Mouse (Mus musculus): ENCODE data around the gene Htr3a. TPM values are rescaled to one million over a fixed set of nuclear protein-coding genes. Genes with fewer than 3 reads are reported as not detected.

Htr3a gene
- polyA plus RNA-seq, 1 experiment from 2014 or later: 1.0 TPM

DNA sequence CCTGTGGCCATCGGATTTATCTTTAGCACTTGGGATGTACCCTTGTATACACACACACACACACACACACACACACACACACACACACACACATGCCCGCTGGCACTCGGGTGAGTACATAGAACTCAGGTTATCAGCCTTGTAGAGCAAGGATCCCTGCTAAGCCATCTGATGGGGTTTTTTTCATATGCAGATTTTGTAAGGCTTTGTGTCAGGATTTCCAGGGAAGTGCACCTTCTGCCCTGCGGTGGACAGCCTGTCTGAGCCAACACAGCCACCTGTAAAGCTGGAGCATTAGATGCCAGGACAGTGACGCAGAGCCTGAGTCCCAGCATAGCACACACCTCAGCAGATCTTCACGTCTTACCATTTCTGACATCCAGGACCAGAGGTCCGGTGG, 21.8 kb downstream of the Htr3a start:
- 75% methylated on average over 7 of the region's 7 CpGs for WGBS
- 0 out of 2 replicates have a peak, but pooled peaks cover 8% of the 10 kb centered on the region for H3K4me1 ChIP-seq

GRCm38 (mm10) chr9:48872896-48873295, 38.0 kb downstream of the Htr3a start:
- Histone ChIP-seq H3K9me3 (no peaks in the 10 kb centered on the region), H3K27me3 (replicated peaks; ENCODE audit: low read depth, poor library complexity, severe bottlenecking) (peaks cover 9% of the 10 kb centered on the region; the same call in 1 of the 2 replicates), H3K36me3 (replicated peaks) (no peaks in the 10 kb centered on the region), H3K4me3 (no peak overlapping the region), H3K27ac (replicated peaks) (no peak overlapping the region), H3K4me1 (no peaks in the 10 kb centered on the region)
- WGBS: 90% methylated on average over 8 of the region's 8 CpGs
- DNase-seq (ENCODE audit: low spot score): no peak

More for the DNA sequence above, 21.8 kb downstream of the Htr3a start:
- H3K27ac ChIP-seq (replicated peaks): no peak overlapping the region
- no peaks in the 10 kb centered on the region for H3K27me3 ChIP-seq (replicated peaks; ENCODE audit: low read depth, poor library complexity, severe bottlenecking)
- no peaks in the 10 kb centered on the region for H3K36me3 ChIP-seq (replicated peaks)
- no peaks in the 10 kb centered on the region for H3K9me3 ChIP-seq
- no peak for DNase-seq (ENCODE audit: low spot score)
- H3K4me3 ChIP-seq: no peak overlapping the region

DNA sequence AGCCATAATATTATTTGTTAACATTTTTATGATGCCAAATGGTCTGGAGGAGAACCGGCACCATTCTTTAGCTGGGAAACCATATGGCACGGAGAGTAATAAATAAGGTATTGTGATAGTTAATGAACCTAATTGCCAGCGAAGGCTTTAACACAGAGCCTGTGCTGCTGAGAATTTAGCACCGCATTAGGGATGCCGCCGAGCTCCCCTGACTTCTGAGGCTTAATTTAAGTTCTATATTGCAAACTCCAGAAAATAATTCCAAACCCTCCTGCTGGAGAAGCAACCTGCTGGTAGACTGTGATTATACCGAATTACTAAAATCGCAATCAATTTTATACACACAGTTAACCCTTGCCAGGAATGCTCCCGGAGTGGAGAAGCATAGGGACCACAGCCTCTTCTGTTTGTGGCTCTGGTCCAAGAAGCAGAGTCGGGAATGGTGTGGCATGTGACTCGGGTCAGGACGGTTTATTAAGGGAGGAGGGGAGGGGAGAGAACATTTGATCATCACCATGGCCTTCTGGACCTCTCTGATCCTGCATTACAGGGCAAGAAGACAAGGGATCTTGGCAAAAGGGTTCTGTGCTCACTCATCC, 44.3 kb downstream of the Htr3a start:
- Histone ChIP-seq H3K36me3 (replicated peaks) (no peaks in the 10 kb centered on the region), H3K4me3 (no peak overlapping the region), H3K27me3 (replicated peaks; ENCODE audit: low read depth, poor library complexity, severe bottlenecking) (peaks cover 23% of the 10 kb centered on the region; the same call in 1 of the 2 replicates), H3K4me1 (peaks cover 19% of the 10 kb centered on the region), H3K27ac (replicated peaks) (no peak overlapping the region; the same call in 1 of the 2 replicates), H3K9me3 (no peaks in the 10 kb centered on the region)
- 81% methylated on average over 12 of the region's 12 CpGs for WGBS
- no peak for DNase-seq (ENCODE audit: low spot score)

- Histone ChIP-seq H3K4me3 (no peak overlapping the region), H3K27ac (replicated peaks) (no peak overlapping the region), H3K9me3 (no peaks in the 10 kb centered on the region), H3K27me3 (replicated peaks; ENCODE audit: low read depth, poor library complexity, severe bottlenecking) (0 out of 2 replicates have a peak, but pooled peaks cover 27% of the 10 kb centered on the region), H3K36me3 (replicated peaks) (no peaks in the 10 kb centered on the region), H3K4me1 (peaks cover 33% of the 10 kb centered on the region)
- DNase-seq (ENCODE audit: low spot score): no peak
- 46% methylated on average over 9 of the region's 9 CpGs for WGBS
Measured at GRCm38 (mm10) chr9:48865235-48865634, 45.7 kb downstream of the Htr3a start.

DNA sequence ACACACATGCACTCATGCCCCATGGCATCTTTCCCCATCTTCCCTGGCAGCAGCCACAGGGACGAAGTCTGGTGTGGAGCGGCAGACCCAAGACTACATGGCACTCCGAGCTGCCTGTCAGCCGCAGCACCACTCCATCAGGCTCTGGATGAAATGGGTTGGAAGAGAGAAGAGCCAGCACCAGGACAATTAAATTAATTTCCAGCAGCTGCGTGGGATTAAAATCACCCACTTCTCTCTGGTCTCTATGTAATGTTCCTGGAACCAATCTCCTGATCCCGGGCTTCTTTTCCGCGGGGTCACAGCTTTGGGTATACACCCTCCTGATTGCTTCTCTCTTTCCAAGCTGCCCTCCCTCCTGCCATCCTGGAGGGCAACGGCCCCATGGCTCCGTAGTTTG, 49.4 kb downstream of the Htr3a start:
- Histone ChIP-seq H3K9me3 (no peaks in the 10 kb centered on the region), H3K4me1 (peaks cover 31% of the 10 kb centered on the region), H3K36me3 (replicated peaks) (no peaks in the 10 kb centered on the region), H3K4me3 (no peak overlapping the region), H3K27ac (replicated peaks) (no peak overlapping the region), H3K27me3 (replicated peaks; ENCODE audit: low read depth, poor library complexity, severe bottlenecking) (0 out of 2 replicates have a peak, but pooled peaks cover 21% of the 10 kb centered on the region)
- DNase-seq (ENCODE audit: low spot score): no peak
- WGBS: 86% methylated on average over 10 of the region's 10 CpGs

- H3K27me3 ChIP-seq (replicated peaks; ENCODE audit: low read depth, poor library complexity, severe bottlenecking): 0 out of 2 replicates have a peak, but pooled peaks cover 15% of the 10 kb centered on the region
- DNase-seq (ENCODE audit: low spot score): peak; percentile 83
- no peak overlapping the region; the same call in 1 of the 2 replicates for H3K27ac ChIP-seq (replicated peaks)
- no peaks in the 10 kb centered on the region for H3K9me3 ChIP-seq
- peaks cover 28% of the 10 kb centered on the region for H3K4me1 ChIP-seq
- H3K4me3 ChIP-seq: no peak overlapping the region
- 3% methylated on average over 6 of the region's 6 CpGs for WGBS
- no peaks in the 10 kb centered on the region for H3K36me3 ChIP-seq (replicated peaks)
Measured at GRCm38 (mm10) chr9:48860526-48860845, 50.4 kb downstream of the Htr3a start.

- WGBS: 21% methylated on average over 10 of the region's 10 CpGs
- no peak overlapping the region for H3K4me3 ChIP-seq
- H3K36me3 ChIP-seq (replicated peaks): no peaks in the 10 kb centered on the region
- peaks cover 23% of the 10 kb centered on the region for H3K4me1 ChIP-seq
- 0 out of 2 replicates have a peak, but pooled peaks cover 11% of the 10 kb centered on the region for H3K27me3 ChIP-seq (replicated peaks; ENCODE audit: low read depth, poor library complexity, severe bottlenecking)
- DNase-seq (ENCODE audit: low spot score): no peak
- H3K9me3 ChIP-seq: no peaks in the 10 kb centered on the region
- H3K27ac ChIP-seq (replicated peaks): no peak overlapping the region; the same call in 1 of the 2 replicates
Measured at GRCm38 (mm10) chr9:48859828-48860525, 50.9 kb downstream of the Htr3a start.

DNA sequence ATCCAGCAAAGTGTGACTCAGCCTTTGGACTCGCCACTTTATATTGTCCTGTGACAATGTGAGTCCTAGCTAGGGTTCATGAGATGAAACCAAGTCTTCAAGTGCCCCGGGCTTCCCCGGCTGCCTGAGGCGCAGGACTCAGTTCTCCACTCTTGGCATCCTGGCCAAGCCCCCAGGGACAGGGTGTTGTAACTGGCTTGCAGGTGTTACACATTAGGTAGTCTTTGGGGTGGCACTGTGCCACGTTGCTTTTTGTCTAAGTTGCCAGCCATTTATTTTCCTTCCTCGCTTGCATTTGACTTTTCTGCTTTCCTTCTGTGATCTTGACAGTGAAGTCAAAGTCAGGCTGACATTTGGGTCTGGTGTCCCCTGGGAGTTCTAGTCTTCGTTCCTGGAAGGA, 53.0 kb downstream of the Htr3a start:
- H3K4me3 ChIP-seq: no peak overlapping the region
- H3K27me3 ChIP-seq (replicated peaks; ENCODE audit: low read depth, poor library complexity, severe bottlenecking): 0 out of 2 replicates have a peak, but pooled peaks cover 8% of the 10 kb centered on the region
- peaks cover 22% of the 10 kb centered on the region for H3K4me1 ChIP-seq
- no peaks in the 10 kb centered on the region for H3K36me3 ChIP-seq (replicated peaks)
- 79% methylated on average over 7 of the region's 7 CpGs for WGBS
- H3K27ac ChIP-seq (replicated peaks): no peak overlapping the region
- DNase-seq (ENCODE audit: low spot score): no peak
- H3K9me3 ChIP-seq: no peaks in the 10 kb centered on the region

- 86% methylated on average over 4 of the region's 4 CpGs for WGBS
- Histone ChIP-seq H3K36me3 (replicated peaks) (no peaks in the 10 kb centered on the region), H3K4me3 (no peak overlapping the region), H3K27ac (replicated peaks) (no peak overlapping the region), H3K27me3 (replicated peaks; ENCODE audit: low read depth, poor library complexity, severe bottlenecking) (0 out of 2 replicates have a peak, but pooled peaks cover 3% of the 10 kb centered on the region), H3K9me3 (no peaks in the 10 kb centered on the region), H3K4me1 (peaks cover 16% of the 10 kb centered on the region)
- no peak for DNase-seq (ENCODE audit: low spot score)
Measured at GRCm38 (mm10) chr9:48856240-48856639, 54.7 kb downstream of the Htr3a start.

DNA sequence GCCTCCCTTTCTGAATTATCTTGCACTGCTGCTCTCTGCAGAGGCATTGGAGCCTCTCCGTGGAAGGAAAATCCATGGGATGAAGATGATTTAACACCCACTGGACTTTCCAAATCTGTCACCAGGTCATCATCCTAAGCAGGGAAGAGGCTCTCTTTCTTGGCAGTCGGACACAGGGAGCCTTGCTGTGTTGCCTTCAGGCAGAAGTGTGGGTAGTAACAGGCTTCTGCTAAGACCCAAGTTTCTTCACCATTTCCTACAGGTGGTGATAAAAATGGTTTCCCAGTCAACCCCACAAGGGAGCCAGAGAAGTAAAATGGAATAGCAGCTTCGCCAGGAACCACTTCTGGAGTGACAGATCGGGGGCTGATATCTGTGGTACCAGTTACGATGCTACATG, 61.4 kb downstream of the Htr3a start:
- H3K27me3 ChIP-seq (replicated peaks; ENCODE audit: low read depth, poor library complexity, severe bottlenecking): no peaks in the 10 kb centered on the region
- DNase-seq (ENCODE audit: low spot score): no peak
- WGBS: 90% methylated on average over 5 of the region's 5 CpGs
- H3K4me1 ChIP-seq: no peaks in the 10 kb centered on the region
- no peak overlapping the region for H3K4me3 ChIP-seq
- no peaks in the 10 kb centered on the region for H3K36me3 ChIP-seq (replicated peaks)
- H3K9me3 ChIP-seq: no peaks in the 10 kb centered on the region
- no peak overlapping the region for H3K27ac ChIP-seq (replicated peaks)

Other genes starting within 250 kb of the Htr3a start
- 15.8 and 21.0 TPM in 2 replicates for gene Zbtb16, start 74.9 kb downstream of the Htr3a start, polyA plus RNA-seq (2016; fragmentation: Nextera tagmentation; extraction: Ambion mirVana)
- gene Htr3b, start 53.9 kb upstream of the Htr3a start, polyA plus RNA-seq (2016; fragmentation: Nextera tagmentation; extraction: Ambion mirVana): 1.1 and 2.1 TPM in 2 replicates
- gene Usp28, start 74.3 kb upstream of the Htr3a start, polyA plus RNA-seq (2016; fragmentation: Nextera tagmentation; extraction: Ambion mirVana): 52.8 and 55.1 TPM in 2 replicates
- gene Zw10, start 144.5 kb upstream of the Htr3a start, polyA plus RNA-seq (2016; fragmentation: Nextera tagmentation; extraction: Ambion mirVana): 55.6 and 59.1 TPM in 2 replicates
- 0.50 and 0.92 TPM in 2 replicates for gene Tmprss5, start 170.2 kb upstream of the Htr3a start, polyA plus RNA-seq (2016; fragmentation: Nextera tagmentation; extraction: Ambion mirVana)

Data from embryonic facial prominence, embryonic 10.5 days (tissue).